Mouse (Mus musculus) small intestine, adult 2 months (tissue): ENCODE data around the gene Otulin.

Source experiments
- CTCF ChIP-seq: fragments of 200-500 bp; IDR thresholded peaks from 2 replicates; pipeline ENCODE4 v1.5.1; 2012; ENCODE audit warnings: low read depth, mild to moderate bottlenecking, control low read depth, inconsistent platforms, low read length, moderate library complexity, mixed read lengths; ENCODE audit not compliant: insufficient replicate concordance, insufficient read length; ENCODE audit errors: extremely low read depth
- POLR2A ChIP-seq: fragments of 200-500 bp; IDR thresholded peaks from 2 replicates; pipeline ENCODE4 v1.6.1; 2012; ENCODE audit warnings: low read depth, mild to moderate bottlenecking, control low read depth, inconsistent platforms, low read length, moderate library complexity

DNA sequence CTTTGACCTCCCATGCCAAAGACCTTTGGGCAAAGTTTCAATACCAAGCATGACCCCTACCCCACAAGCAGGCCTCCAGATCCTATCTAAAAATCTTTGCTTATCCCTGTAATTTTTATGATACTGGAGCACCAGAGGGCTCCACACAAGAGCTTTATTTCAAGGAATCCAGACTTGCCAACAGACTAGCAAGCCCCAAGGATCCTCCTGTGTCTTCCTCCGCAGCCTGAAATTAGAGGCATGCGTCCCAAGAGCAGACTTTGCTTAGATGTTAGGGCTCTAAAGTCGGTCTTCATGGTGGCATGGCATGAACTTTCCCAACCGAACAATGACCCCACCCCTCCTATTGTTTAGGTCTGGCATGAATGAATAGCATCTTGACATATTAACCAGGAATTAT, 94.8 kb downstream of the Otulin start:
- TF ChIP-seq CTCF (no peak), POLR2A (no peak)
